Mouse (Mus musculus) hindbrain, embryonic 11.5 days (tissue): ENCODE results near the gene Pde1a. TPM values are rescaled to one million over a fixed set of nuclear protein-coding genes. Genes with fewer than 3 reads are reported as not detected.
"Not testable (repeated sequence)": the region's sequence is repeated elsewhere in the genome, so short reads cannot be mapped to it uniquely, and the experiment has no call there.

Experiments
- ATAC-seq: fragments of 200-750 bp; cut with Nextera tagmentation; 2 replicates; pipeline ENCODE4 v1.8.0; 2017; ENCODE audit warnings: mild to moderate bottlenecking, moderate TSS enrichment, moderate library complexity; ENCODE audit not compliant: low FRiP score
- DNase-seq: peaks from one replicate; pipeline ENCODE4 v3.0.0-alpha.2; 2015; ENCODE audit warnings: low spot score
- H3K27ac ChIP-seq: fragments of 300-500 bp; sonication (generic); 2 replicates; pipeline ENCODE4 v1.5.1; 2014; ENCODE audit warnings: mild to moderate bottlenecking, low read depth, low read length
- H3K27me3 ChIP-seq: fragments of 300-500 bp; sonication (generic); 2 replicates; pipeline ENCODE4 v1.6.1; 2014; ENCODE audit warnings: mild to moderate bottlenecking, low read length, moderate library complexity, mixed read lengths; ENCODE audit not compliant: control insufficient read depth, insufficient read depth
- H3K36me3 ChIP-seq: fragments of 300-500 bp; sonication (generic); 2 replicates; pipeline ENCODE4 v1.6.1; 2014; ENCODE audit warnings: mild to moderate bottlenecking, low read length, moderate library complexity, mixed read lengths; ENCODE audit not compliant: control insufficient read depth, insufficient read depth
- H3K4me1 ChIP-seq: fragments of 300-500 bp; sonication (generic); replicated peaks from 2 replicates; pipeline ENCODE4 v1.6.1; 2014; ENCODE audit warnings: low read length, mixed read lengths; ENCODE audit not compliant: control insufficient read depth, insufficient read depth
- H3K4me2 ChIP-seq: fragments of 300-500 bp; sonication (generic); replicated peaks from 2 replicates; pipeline ENCODE4 v1.6.1; 2014; ENCODE audit warnings: mild to moderate bottlenecking, low read depth, low read length
- H3K4me3 ChIP-seq: fragments of 300-500 bp; sonication (generic); 2 replicates; pipeline ENCODE4 v1.5.1; 2014; ENCODE audit warnings: low read depth, low read length
- H3K9ac ChIP-seq: fragments of 300-500 bp; sonication (generic); 2 replicates; pipeline ENCODE4 v1.6.1; 2014; ENCODE audit warnings: low read depth, low read length
- H3K9me3 ChIP-seq: fragments of 300-500 bp; sonication (generic); 2 replicates; pipeline ENCODE4 v1.6.1; 2016; ENCODE audit warnings: low read length; ENCODE audit not compliant: control insufficient read depth
- WGBS: fragments of 180-500 bp; shearing (Covaris S2); extraction: QIAGEN DNeasy Blood & Tissue Kit; methylation state at CpG from one replicate; pipeline ENCODE4 v1.1.7; 2014; 5-methylcytosine and 5-hydroxymethylcytosine counted together
- polyA plus RNA-seq: library from polyadenylated mRNA; unstranded; fragments of >200 nt; fragmentation: Nextera tagmentation; extraction: Ambion mirVana; gene quantifications from 2 replicates; pipeline ENCODE4 v1.2.1, GENCODE M21; 2014

The Pde1a gene
- polyA plus RNA-seq, 1 experiment from 2014 or later, result 1.6 TPM

- no peak overlapping the region for H3K4me2 ChIP-seq
- DNase-seq, result no peak
- ATAC-seq, result no peak
- no peaks in the 10 kb centered on the region for H3K36me3 ChIP-seq
- no peak overlapping the region for H3K4me3 ChIP-seq
- no peaks in the 10 kb centered on the region for H3K9me3 ChIP-seq
- H3K9ac ChIP-seq, result no peak overlapping the region
- H3K27ac ChIP-seq, result no peak overlapping the region
- 89% methylated on average over 1 of the region's 1 CpGs for WGBS
- H3K27me3 ChIP-seq, result no peaks in the 10 kb centered on the region
- H3K4me1 ChIP-seq, result no peaks in the 10 kb centered on the region
Measured at GRCm38 (mm10) chr2:79892829-79893228, 236.4 kb downstream of the Pde1a start.

- H3K9me3 ChIP-seq, result no peaks in the 10 kb centered on the region
- no peaks in the 10 kb centered on the region for H3K27me3 ChIP-seq
- no peak overlapping the region for H3K9ac ChIP-seq
- no peak overlapping the region for H3K4me3 ChIP-seq
- no peaks in the 10 kb centered on the region for H3K36me3 ChIP-seq
- 80% methylated on average over 5 of the region's 5 CpGs for WGBS
- DNase-seq, result no peak
- H3K27ac ChIP-seq, result no peak overlapping the region
- no peak for ATAC-seq
- no peak overlapping the region for H3K4me2 ChIP-seq
- H3K4me1 ChIP-seq, result no peaks in the 10 kb centered on the region
Measured at GRCm38 (mm10) chr2:79891760-79892570, 237.3 kb downstream of the Pde1a start.

- Histone ChIP-seq H3K9me3 (no peaks in the 10 kb centered on the region), H3K36me3 (no peaks in the 10 kb centered on the region), H3K4me1 (no peaks in the 10 kb centered on the region), H3K4me2 (no peak overlapping the region), H3K27me3 (no peaks in the 10 kb centered on the region), H3K27ac (no peak overlapping the region), H3K4me3 (no peak overlapping the region), H3K9ac (no peak overlapping the region)
- 89% methylated on average over 8 of the region's 8 CpGs for WGBS
- DNase-seq (no peak), ATAC-seq (no peak)
Measured at GRCm38 (mm10) chr2:79890726-79891125, 238.5 kb downstream of the Pde1a start.

- 86% methylated on average over 6 of the region's 6 CpGs for WGBS
- no peak overlapping the region for H3K4me3 ChIP-seq
- no peak overlapping the region for H3K9ac ChIP-seq
- H3K36me3 ChIP-seq, result no peaks in the 10 kb centered on the region
- DNase-seq, result no peak
- H3K27ac ChIP-seq, result no peak overlapping the region
- H3K4me2 ChIP-seq, result no peak overlapping the region
- H3K9me3 ChIP-seq, result no peaks in the 10 kb centered on the region
- H3K4me1 ChIP-seq, result no peaks in the 10 kb centered on the region
- ATAC-seq, result no peak
- no peaks in the 10 kb centered on the region for H3K27me3 ChIP-seq
Measured at GRCm38 (mm10) chr2:79883631-79884350, 245.5 kb downstream of the Pde1a start.

- Histone ChIP-seq H3K4me1 (no peaks in the 10 kb centered on the region), H3K9me3 (no peaks in the 10 kb centered on the region), H3K36me3 (no peaks in the 10 kb centered on the region), H3K27ac (no peak overlapping the region), H3K4me3 (no peak overlapping the region), H3K4me2 (no peak overlapping the region), H3K9ac (no peak overlapping the region), H3K27me3 (no peaks in the 10 kb centered on the region)
- WGBS, result 94% methylated on average over 4 of the region's 4 CpGs
- no peak for DNase-seq
- ATAC-seq, result no peak
Measured at GRCm38 (mm10) chr2:79883210-79883609, 246.0 kb downstream of the Pde1a start.

- H3K4me3 ChIP-seq, result no peak overlapping the region
- H3K9me3 ChIP-seq, result no peaks in the 10 kb centered on the region
- no peak overlapping the region for H3K27ac ChIP-seq
- DNase-seq, result peak; percentile 77
- H3K27me3 ChIP-seq, result no peaks in the 10 kb centered on the region
- H3K36me3 ChIP-seq, result no peaks in the 10 kb centered on the region
- peak; percentile 75 for ATAC-seq
- no peak overlapping the region for H3K4me2 ChIP-seq
- 52% methylated on average over 9 of the region's 9 CpGs for WGBS
- no peaks in the 10 kb centered on the region for H3K4me1 ChIP-seq
- H3K9ac ChIP-seq, result no peak overlapping the region
Measured at GRCm38 (mm10) chr2:79865275-79865999, 263.8 kb downstream of the Pde1a start.

GRCm38 (mm10) chr2:79856874-79857273 lies 272.4 kb downstream of the Pde1a start:
- Histone ChIP-seq H3K4me2 (no peak overlapping the region), H3K27me3 (no peaks in the 10 kb centered on the region), H3K9me3 (no peaks in the 10 kb centered on the region), H3K36me3 (no peaks in the 10 kb centered on the region), H3K27ac (no peak overlapping the region), H3K4me3 (no peak overlapping the region), H3K4me1 (no peaks in the 10 kb centered on the region), H3K9ac (no peak overlapping the region)
- DNase-seq (no peak), ATAC-seq (no peak)
- 86% methylated on average over 1 of the region's 1 CpGs for WGBS

- not testable (repeated sequence) for H3K4me3 ChIP-seq, H3K36me3 ChIP-seq, H3K9me3 ChIP-seq, H3K27ac ChIP-seq, ATAC-seq, H3K4me1 ChIP-seq, H3K9ac ChIP-seq, H3K4me2 ChIP-seq, DNase-seq, H3K27me3 ChIP-seq
- 87% methylated on average over 13 of the region's 13 CpGs for WGBS
Measured at GRCm38 (mm10) chr2:79847396-79847795, 281.9 kb downstream of the Pde1a start.
